Mouse (Mus musculus) cerebellum, adult 18-20 months (tissue): ENCODE measurements around the gene Fam149b.
A peak's percentile ranks its signal among the peaks of the same experiment; 100 is the strongest.
"Not testable (repeated sequence)": the region's sequence is repeated elsewhere in the genome, so short reads cannot be mapped to it uniquely, and the experiment has no call there.

Experiments
- DNase-seq, 2 experiments: peaks; one replicate each; pipeline ENCODE4 v3.0.0; 2021

Fam149b gene

DNA sequence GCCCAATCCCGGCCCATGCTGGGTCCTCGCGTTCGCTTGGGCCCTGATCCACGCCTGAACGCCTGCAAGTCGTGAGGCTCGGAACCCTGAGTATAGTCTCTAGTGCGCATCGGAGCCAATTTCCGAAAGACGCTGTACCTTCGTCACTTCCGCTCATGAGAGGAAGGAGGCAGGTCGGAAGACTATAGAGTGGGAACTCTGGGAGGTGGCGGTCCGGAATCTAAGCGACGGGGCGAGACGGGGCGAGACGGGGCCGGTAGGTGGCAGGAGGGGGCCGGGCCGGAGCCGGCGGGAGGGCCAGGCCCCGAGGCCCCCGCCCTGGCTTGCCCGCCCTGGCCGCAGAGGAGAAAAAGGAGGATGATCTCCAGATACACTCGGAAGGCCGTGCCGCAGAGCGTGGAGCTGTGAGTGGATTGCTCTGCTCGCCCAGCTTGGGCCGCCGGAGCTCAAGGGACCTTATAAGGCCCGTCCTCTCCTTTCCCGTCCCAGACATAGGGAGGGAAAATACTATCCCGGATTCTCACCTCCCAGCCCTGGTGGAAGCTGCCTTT lies at the start of gene Fam149b, which contains the start of gene Ecd:
TSS of gene Fam149b (plus strand) at position 172 of the 551 bp plus-strand sequence.
TSS of gene Ecd (minus strand) at position 131 of the 551 bp plus-strand sequence.
- DNase-seq: peak; percentile 86 to 91

DNA sequence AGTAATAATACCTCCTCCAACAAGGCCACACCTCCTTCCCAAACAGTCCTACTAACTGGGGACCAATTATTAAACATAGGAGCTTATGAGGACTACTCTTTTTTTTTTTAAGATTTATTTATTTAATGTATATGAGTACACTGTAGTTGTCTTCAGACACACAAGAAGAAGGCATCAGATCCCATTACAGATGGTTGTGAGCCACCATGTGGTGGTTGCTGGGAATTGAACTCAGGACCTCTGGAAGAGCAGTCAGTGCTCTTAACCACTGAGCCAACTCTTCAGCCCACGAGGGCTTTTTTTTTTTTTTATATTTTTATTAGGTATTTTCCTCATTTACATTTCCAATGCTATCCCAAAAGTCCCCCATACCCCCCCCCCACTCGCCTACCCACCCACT lies 42.9 kb upstream of the Fam149b start:
- not testable (repeated sequence) for DNase-seq

DNA sequence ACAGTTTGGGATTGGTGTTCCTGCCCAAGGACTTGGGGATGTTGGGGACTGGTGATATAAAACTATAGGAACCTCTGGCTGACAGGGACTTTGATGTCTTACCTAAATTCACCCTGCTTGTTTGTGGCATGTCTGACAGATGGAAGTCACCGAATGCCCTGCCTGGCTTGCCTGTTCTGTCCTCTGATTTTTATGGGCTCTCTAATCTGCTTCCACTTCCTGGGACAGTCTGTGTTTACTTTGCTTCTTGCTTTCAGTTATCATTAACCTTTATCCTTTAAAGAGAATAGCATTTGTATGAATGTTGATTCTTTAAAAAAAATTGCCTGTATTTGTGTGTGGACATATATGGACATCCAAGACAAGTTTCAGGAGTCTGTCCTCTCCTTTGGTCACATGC lies 32.8 kb upstream of the Fam149b start:
- DNase-seq: no peak

DNA sequence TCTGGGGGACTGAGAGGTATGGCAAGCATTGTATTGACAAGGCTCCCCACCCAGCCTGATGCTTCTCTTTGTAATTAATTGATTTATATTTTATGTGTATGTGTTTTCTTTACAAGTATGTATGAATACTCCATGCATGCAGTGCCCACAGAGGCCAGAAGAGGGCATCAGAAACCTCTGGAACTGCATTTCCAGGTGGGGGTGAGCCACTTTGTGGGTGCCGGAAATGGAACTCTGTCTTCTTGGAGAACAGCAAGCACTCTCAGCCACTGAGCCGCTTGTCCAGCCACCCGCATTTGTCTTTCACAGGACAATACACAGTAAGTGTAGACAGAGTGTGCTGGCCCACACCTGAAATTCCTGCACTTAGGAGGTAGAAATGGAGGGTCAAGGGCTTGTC lies 28.5 kb upstream of the Fam149b start:
- DNase-seq: peak; percentile 30

DNA sequence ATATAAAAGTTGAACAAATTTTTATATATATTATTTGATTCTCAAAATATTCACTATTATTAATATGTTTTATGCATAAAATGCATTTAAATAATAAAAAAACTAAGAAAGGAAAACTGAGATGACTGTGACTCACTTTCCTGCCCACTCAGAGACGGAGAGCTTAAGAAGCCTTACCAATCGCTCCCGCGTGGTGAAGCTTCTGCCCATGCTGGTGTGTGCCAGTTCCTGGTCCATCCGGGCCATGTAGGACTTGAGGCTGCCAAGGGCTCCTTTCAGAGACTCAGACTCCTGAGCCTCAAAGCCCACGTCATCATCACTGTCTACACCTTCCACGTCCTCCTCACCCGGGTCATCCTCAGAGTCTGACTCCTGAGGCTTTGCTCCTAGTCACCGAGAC lies 23.8 kb upstream of the Fam149b start:
- DNase-seq: no peak

DNA sequence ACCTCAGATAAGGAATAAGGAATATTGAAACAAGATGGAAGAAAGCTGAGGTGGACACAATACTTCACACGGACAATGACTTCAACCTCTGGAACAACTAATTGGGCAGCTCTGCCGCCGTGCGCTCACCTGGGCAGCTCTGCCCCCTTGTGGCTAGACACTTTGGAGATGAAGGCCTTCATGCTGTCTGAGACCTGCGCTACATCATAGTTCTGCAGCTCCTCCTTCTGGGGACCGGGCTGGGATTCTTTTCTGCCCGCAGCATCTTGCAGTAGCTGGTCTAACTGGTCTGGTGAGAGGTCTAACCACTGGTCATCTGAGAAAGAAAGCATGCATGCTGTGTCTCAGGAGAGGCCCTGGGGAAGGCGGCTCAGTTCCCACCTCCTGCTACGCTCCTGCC lies 19.5 kb upstream of the Fam149b start:
- DNase-seq: no peak

DNA sequence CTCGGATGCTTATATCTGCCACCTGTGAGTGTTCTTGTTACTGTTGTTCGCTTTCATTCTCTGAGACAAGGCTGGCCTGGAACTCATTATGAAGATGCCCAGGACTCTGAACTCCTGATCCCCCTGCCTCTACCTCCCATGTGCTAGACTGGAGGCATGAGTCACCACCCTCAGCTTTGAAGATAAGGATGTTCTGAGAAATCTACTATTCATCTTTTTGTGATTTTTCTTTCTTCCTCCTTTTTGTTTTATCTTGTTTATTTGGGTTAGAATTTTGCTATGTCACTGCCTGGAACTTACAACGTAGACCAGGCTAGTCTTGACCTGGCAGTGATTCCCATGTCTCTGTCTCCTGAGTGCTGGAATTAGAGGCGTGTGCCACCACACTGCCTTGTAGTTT lies 16.6 kb upstream of the Fam149b start:
- no peak for DNase-seq

DNA sequence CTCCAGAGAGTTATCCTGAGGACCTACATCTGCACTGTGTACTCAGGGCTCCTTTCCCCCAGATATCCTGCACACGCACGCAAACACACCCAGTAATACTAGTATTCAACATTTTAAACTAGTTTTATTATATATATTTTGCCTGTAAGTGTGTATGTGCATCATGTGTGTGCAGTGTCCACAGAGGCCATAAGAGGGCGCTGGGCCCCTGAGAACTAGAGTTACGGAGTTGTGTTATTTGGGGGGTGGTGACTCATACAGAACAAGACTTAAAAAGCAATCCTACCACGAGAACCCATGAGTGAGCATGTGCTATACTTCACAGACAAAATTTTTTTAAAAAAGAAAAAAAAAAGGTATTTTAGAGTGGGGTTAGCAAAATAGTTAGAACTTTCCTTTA lies 8.5 kb upstream of the Fam149b start:
- no peak for DNase-seq

DNA sequence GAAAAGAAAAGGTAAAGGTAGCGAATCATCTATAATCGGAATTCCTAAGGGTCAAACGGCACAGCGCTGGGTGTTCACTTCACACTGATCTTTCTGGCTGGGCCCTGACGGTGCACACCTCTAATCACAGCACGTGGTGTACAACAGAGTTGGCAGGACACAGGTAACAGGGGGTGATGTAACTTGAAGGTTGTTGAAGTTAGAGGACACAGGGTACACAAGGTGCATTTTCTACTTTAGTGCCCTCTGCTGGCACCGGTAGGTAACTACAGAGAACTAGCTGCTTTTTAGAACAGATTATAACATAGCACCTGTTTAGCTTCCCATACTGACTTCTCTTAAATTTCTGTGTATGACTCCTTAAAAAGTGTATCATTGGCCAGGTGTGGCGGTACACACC lies 7.8 kb upstream of the Fam149b start:
- peak in 1 of 2 experiments; percentile 18 for DNase-seq

DNA sequence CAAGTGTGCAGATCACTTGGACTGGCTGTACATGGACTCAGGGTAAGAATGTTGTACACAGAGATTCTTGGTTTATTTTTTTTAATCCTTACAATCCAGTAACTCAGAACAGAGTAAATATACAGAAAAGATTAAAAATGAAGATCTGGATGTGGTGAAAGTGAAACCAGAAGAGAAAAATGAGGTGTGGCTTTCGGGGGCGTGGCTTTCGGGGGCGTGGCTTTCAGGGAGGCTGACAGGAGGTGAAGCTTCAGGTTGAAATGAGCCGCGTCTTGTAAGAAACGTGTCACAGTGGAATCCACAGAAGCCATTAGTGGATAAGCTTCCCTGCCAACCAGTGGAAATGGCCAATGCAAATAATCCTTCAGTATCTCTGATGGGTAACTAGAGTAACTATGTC lies 7.1 kb upstream of the Fam149b start:
- no peak for DNase-seq

DNA sequence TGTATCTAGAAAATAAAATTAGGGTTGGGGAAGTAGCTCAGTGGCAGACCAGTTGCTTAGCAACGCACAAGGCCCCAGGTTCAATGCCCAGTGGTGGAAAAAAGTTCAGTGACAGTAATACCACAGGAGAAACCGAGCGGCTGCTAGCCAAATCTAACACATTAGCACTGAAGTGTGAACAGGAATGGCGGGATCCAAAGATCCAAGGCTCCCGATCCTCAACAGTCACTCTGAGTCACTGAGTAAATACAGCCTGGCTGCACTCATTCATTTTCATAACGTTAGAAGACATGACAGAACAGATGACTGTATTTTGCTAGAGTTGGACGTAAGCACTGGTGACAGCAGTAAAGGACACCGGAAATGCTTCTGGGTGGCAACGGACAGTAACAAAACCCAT lies 2.1 kb upstream of the Fam149b start:
- DNase-seq: no peak

DNA sequence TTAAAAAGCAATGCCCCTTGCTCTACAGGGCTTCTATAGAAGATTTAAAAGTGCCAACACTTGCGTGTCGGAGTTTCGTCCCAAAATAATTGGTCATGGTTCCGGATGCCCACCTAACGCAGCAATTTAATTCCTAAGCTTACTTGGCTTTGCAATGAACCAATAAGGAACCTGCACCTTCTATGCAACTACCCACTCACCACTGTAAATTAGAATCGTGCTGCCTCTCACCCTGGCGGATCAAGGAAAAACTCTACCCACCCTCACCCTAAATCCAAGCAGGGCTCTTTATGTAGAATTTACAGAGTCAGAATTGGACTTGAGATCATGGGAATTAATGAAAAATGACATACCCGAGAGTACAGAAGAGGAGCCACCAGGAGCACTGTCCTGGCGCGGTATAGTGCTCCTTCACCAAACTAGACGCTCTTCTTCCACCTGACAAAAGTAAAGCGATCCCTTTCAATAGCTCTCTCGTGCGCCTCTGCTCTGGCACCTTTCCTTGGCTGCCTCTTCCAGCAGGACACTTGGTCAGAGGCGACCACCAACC lies 446 bp upstream of the Fam149b start:
- no peak for DNase-seq

DNA sequence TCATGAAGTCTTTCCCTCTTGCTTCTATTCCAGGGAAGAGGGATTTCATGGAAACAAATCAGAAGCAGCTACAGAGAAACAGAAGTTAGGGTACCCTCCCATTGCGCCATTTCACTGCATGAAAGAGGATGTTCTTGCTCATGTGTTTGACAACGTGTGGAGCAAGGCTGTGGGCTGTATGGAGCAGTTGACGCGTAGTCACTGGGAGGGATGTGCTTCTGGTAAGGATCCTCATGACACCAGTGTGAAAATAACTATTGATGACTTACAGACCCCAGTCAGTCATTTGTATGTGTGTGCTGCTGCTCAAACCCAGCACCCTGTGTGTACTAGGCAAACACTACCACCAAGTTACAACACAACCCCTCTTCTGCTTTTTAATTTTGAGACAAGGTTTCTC lies 15.3 kb downstream of the Fam149b start:
- no peak for DNase-seq

DNA sequence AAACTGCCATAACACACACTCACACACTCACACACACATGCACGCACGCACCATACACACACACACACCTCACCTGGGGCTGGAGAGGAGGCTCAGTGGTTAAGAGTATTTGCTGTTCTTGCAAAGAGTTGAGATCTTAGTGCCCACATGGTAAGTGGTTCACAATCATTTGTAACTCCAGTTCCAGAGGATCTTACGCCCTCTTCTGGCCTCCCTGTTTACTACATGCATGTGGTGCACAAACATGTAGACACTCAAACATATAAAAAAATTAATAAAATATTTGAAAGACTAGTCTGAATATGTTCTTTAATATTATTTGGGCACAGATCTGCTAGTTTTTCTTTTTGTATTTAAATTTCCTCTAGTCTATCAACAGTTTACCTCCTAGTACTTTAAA lies 20.3 kb downstream of the Fam149b start:
- DNase-seq: no peak

DNA sequence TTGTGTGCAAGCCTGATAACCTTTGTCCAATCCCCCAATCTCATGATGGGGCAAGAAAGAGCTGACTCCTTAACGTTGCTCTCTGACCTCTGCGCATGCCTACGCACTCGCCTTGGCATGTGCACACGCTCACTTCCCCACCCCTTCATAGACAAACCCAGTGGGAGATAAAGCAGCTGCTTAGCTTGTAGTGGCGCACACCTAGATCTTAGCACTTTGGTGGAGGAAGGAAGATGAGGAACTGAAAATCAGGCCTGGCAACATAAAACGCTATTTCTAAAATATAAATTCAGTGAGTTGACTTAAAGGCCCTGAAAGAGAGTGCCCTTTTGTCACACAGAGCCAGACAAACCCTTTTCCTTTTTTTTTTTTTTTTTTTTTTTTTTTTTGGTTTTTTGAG lies 22.8 kb downstream of the Fam149b start:
- DNase-seq: no peak

DNA sequence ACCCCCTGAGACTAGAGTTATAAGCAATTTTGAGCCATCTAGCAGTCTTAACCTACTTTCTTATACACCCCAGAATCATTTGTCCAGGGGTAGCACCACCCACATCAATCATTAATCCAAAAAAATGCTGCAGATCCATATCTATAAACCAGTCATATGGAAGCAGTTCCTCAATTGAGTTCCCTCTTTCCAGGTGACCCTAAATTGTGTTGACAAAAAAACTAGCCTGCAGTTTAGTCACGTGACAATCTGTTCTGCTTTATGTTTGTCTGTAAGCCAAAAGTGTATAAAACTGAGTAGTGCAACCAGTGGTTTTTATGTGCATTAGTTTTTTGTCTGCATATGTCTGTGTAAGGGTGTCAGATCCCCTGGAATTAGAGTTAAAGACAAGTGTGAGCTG lies 23.9 kb downstream of the Fam149b start:
- no peak for DNase-seq

DNA sequence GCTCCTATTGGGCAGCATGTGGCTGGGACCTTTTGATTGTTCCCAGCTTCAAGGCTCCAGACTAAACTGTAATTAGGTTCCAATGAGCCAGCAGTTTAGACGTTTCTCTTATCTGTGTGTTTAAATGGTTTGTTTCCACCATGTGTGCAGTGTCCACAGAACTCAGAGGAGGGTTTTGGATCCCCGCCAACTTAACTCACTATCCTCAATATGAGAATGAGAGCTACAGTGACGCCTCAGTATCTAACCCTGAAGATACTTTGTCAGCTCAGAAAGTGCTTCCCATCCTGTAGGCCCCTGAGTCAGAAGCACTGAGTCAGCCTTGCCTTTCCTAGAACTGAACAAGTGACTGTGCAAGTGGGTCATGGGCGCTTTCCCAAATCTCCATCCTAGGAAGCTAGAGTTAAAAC lies 29.2 kb downstream of the Fam149b start:
- no peak for DNase-seq

DNA sequence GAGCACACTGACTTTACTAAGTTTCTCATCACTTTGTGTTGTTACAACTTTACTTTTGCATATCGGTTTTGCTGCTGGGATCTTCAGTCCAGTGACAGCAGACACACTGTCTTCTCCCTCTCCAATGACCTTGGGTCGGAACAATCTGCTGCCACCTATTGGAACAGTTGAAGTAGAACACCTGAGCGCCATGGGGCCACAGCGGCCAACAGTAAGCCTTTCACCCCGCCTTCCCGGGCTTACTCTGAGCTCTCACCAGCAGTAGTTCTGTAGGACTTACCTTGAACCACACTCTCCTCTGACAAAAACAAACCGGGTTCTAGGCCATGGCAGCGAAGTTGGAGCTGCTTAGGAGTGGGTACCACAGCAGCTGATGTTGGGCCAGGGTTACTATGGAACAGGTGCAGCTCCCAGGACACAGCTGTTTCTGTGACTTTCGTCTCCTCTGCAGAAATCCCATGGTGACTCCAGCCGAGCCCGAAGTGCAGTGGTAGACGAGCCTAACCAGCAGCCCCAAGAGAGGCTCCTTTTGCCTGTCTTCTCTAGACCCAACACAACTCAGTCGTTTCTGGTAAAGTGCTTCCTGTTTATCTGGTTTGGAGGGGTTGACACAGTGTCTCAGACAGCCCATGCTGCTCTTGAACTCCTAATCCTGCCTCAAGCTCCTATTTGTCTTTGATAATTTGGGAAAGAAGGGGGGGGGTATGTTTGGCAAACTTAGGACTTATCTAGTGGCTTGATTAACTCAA lies 30.5 kb downstream of the Fam149b start:
- peak; percentile 43 to 60 for DNase-seq

DNA sequence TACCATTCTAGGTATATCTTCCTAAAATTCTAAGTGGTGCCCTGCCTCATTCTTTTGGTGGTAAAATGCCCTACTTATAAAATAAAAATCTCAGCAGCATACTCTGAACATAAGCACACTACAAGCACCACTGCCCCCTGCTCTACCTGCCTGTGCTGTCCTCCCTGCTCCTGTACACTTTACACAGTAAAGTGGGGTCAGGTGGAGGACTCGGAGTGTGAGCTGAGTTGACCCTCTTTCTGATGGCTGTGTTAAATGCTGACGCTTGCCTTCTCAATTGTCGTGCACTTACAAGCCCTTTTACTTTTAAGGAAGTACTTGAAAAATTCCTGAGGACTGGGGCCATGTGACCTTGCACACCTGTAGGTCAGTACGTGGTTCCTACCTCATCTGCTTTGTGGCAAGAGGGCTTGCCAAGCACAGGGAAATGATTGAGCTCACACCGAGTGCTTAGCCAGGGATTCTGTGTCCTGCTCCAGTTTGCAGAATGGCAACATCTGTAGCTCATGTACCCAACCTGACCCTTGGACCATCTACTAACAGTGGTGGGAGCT lies 31.2 kb downstream of the Fam149b start:
- DNase-seq: no peak

DNA sequence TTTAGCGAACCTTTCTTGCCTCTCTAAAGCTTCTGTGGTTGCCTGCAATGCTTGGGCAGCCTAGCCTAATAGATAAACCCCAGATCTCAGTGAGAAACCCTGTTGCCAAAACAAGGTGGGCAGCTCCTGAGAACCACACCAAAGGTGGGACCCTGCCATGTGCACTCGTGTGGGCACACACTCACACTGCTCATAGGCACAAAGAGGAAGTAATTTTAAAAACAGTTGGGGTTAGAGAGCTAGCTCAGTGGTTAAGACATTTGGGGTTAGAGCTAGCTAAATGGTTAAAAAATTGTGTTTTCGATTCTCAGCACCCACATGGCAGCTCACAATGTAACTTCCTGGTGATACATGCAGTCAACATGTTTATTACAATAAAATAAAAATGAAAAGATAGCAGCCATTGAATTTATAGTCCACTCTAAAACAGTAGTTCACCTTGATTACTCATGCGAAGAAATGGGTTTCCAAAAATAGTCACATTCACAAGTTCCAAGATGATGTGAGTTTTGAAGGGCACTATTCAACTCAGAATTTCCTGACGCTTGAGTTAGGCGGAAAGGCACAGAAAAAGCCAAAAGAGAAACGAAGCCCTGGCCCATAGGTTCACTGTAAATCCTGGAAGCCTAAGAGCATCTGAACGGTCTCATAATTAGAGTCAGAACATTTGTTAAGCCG lies 31.9 kb downstream of the Fam149b start:
- DNase-seq: no peak

DNA sequence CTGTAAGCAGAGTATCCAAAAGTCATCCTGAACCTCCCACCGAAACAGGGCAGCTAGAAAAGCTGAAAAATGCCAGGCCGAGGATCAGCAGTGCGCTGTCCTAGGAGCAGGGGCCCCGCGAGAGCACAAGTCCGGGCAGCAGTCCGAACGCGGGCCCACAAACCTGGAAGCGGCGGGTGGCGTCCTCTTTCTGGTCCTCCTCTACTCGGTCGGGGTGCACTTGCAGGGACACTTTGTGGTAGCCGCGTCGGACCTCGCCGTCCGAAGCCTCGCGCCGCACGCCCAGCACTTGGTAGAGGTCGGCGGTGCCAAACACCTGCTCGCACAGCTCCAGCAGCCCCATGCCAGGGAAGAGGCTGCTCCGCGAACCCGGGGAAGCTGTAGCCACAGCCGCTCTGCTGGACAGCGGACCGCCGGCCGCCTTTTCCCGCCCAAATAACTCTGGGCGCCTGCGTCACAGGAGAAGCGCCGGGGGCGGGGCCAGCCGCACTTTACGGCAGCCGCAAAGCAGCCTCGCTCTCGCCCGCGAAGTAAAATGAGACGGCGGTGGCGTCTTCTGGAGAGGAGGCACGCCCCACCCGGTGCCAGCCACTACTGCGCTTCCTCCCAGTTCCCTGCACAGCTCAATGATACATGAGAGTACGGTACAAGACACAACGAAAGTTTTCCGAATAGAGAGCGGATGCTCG lies 40.6 kb downstream of the Fam149b start, which contains the start of gene Dnajc9:
TSS of gene Dnajc9 (minus strand) at position 470 of the 689 bp plus-strand sequence.
- DNase-seq: peak; percentile 93 to 96

DNA sequence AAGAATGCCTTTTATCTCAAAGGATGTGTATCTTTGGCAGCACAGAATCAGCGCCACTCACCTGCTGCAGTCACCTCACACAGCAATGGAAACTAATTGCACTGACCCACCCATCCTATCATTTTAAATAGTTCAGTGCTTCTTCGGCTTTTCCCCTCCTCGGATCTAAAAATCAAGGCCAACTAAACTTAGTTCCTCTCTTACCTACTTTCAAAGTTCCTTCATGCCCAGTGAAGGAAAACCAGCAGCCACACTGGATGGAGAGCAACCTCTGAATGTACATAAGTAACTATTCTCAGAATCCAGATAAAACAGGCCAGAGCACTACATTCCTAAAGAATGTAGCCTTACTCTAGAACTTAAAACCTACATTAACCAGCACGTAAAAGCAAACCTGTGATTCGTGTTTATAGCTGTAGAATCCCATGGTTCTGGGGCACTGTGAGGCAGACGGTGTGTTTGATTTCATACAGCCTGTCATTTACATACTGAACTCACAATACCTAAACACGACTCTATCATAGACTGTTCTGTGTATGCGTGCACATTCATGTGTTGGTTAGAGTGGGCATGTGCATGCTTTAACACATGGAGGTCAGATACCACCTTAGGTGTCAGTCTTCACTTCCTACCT lies 41.6 kb downstream of the Fam149b start:
- DNase-seq: no peak
